Mouse (Mus musculus) forelimb bud, embryonic 11.5 days (tissue): ENCODE measurements around the gene Gm4131.

ENCODE experiments used
- DNase-seq: peaks from one replicate; pipeline ENCODE4 v3.0.0-alpha.2; 2012; ENCODE audit warnings: low read depth, low spot score

Gm4131 gene

DNA sequence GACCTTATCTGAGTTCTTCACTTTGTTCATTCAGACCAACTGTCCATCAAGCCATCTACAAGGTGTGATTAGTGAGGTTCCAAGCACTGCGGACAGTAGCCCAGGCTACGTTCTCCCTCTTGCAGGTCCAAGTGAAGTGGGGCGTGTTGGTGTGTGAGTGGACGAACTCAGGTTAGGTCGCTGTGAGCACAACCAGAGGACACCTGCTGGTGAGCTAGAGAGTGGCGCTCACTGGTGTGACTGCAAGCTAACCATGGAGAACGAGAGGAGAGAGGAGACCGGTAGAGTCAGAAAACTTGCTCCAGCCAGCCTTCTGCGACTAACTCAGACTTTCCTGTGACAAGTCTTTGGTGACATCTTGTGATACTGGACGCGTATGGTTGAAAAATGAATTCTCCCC lies 107.2 kb downstream of the Gm4131 start:
- no peak for DNase-seq

DNA sequence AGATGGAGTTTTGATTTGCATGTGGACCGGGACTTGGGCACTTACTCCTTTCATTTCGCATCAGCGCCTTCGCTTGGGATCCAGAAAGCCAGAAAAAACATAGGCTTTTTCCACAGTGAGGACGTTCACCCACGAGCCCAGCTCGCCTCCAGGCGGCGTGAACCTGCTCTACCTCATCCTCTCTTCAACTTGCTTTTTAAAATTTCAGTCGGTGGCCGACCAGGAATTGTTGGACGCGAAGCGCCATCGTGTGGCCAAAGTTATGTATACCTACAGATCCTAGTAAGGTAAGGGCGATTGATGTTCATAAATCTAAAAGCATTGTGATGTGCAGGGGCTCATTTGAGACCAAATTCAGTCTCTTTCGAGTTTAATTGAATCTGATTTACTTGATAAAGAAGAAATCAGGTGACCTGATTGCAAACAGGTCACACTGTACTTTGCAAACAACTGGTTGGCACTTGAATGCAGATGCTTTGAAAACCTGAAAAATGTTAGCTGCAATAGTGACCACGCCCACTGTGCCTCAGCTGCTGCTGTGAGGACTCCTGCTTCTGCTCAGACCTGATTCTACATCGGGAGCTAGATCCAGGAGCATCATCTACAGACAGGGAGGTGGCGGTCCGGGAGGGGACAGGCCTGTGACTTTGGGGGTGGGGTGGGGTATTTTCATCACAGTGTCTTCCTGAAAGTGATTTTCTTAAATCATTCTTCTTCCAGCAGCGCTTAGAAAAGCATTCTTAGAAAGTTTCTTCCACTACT lies 109.1 kb downstream of the Gm4131 start:
- peak; percentile 86 for DNase-seq

DNA sequence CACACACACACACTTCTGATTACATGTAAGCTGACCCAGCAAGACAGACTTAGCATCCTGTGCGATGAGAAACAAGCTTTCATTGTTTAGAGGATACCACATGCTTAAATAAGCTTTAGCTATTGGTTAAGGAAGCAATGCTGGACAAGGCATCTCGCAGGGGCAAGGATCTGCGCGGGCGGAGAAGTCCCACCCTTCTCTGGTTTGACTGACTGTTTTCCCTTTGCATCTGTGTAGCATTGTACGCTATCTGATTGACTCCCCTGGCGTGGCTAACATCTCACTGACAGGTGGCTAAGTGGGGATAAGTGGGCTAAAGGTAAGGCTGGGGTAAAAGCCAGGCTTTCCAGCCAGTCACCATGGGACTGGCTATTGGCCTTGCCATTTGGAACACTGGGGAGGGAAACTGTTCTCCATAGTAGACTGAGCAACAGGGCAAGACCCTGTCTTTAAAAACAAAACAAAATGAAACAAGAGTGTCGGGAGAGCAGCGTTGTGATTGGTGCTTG lies 110.4 kb downstream of the Gm4131 start, which contains the start of gene Gucy1b2:
Gene Gucy1b2, minus strand, starts transcription at position 51 of the 509 bp plus-strand sequence.
- no peak for DNase-seq

GRCm38 (mm10) chr14:62455570-62455879 lies 111.2 kb downstream of the Gm4131 start:
- DNase-seq = no peak

- DNase-seq = no peak
These were observed 111.8 kb downstream of the Gm4131 start for GRCm38 (mm10) chr14:62454760-62455569.

DNA sequence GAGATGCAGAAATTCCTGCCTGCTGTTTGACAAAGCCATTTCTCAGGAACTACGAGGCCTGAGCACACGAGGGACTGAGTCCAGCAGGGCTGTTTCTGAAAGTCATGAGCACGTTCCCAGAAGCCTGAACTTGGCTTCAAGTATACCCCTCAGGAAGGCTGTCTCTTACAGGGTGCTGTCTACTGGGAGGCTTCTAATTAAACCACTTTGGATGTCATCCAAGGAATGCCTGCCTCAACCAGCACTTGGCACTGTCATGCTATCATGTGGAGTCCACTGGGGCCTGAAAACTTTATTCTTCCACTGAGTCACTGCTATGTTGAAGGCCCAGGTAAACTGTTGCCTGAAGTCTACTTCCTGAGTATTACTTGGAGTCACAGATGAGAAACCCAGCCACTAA lies 112.6 kb downstream of the Gm4131 start:
- no peak for DNase-seq

GRCm38 (mm10) chr14:62453276-62453675 lies 113.4 kb downstream of the Gm4131 start:
- no peak for DNase-seq

- DNase-seq = no peak
These were observed 116.0 kb downstream of the Gm4131 start for GRCm38 (mm10) chr14:62450706-62451105.

DNA sequence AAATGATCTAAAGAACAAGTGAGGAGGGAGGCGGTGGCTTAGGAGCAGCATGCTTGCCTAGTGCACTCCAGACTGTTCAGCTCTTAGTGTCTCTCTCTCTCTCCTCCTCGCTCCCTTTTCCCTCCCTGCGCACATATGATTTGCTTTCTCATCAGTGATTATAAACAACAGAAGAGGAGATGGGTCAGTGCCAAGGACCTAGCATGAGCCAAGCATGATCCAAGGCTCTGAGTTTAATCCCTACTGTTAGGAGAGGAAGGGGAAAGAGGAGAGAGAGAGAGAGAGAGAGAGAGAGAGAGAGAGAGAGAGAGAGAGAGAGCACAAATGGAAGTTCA lies 119.5 kb downstream of the Gm4131 start:
- DNase-seq = no peak

DNA sequence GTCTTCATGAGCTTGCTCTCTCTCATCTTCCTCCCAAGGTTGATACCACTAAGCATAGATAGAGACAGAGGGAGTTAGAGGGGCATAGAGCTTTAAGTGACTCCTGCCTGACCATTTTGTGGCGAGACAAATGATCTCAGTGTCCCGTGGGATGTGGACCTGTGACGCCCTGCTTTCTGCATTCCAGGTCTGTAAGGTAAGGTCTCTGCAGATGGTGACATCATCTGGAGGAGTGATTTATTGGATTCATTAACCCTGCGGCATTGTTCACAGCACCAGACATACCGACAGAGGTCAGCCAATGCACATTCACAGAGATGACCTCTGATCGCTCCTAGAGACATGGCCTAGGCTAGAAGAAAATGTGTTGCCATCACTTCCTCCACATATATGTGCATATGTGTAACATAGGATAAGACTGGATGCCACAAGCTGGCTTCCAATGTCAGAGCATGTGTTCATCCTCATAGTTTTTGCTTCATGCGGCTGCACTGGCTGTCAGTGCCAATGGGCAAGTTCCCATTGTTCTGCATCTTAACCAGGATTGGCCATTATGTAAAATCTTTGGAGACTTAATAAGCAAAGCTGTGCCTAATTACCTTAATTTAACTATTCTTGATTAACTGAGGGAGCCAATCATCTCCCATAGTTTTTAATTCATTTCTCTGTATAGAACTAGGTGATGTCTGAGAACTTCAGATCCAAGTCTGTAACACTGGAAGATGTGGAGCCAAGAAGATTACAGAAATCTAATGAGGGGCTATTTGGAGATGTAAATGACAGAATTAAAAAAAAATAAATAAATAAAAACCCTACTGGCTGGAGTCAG lies 120.1 kb downstream of the Gm4131 start:
- peak; percentile 59 for DNase-seq

GRCm38 (mm10) chr14:62443840-62444430 lies 122.8 kb downstream of the Gm4131 start:
- DNase-seq = peak; percentile 31

DNA sequence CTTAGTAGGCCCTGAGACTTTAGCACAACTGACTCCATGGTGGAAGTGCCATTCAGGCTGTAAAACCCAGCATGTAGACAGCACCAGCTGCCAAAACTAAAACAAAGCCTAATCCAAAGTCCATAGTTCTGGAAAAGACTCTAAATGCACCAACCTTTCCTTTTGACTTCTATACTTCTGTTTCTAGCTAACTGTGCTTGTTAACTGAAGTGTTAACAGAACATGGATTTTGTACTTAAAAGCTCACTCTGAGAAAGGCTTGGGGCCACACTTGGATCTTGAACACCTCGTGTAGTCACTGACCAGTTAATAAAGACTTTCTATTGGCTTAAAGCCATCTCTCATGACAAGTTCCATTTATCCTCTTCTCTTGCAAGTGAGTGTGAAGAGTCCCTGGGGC lies 123.8 kb downstream of the Gm4131 start:
- DNase-seq = no peak

DNA sequence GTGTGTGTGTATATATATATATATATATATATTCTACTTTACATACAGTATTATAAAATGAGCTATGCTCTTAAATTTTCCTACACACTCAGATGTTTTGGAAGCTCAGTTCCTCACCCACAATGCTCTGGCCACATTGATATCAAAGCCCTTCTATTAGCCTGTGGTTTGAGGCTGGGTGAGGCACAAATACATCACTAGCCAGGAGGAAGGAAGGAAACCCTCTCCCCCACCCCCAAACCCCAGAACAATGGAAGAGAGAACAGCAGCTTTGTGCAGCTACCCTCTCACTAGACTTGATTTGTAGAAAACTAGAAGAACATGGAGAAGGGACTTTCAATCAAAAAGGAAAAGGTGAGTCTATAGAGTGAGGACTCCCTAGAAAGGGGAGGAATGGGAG lies 126.7 kb downstream of the Gm4131 start:
- no peak for DNase-seq

- DNase-seq = no peak
These were observed 128.5 kb downstream of the Gm4131 start for GRCm38 (mm10) chr14:62438236-62438635.

DNA sequence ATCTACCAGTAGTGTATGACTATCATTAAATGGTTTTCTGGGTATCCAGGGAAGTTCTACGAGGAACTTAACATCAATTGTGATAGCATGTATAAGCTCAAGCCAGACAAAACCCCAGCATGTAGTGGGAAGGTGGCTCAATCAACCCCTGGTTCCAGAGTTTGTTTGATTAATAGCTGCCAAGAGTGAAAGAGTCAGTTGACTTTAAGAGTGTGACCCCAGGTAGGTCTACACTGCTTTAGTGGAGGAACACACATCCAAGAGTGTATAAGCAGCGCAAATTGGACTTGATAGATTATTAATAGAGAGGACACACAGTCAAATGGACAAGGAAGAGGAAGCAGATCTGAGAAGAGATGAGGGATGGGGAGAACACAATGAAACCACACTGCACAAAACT lies 128.9 kb downstream of the Gm4131 start:
- no peak for DNase-seq

DNA sequence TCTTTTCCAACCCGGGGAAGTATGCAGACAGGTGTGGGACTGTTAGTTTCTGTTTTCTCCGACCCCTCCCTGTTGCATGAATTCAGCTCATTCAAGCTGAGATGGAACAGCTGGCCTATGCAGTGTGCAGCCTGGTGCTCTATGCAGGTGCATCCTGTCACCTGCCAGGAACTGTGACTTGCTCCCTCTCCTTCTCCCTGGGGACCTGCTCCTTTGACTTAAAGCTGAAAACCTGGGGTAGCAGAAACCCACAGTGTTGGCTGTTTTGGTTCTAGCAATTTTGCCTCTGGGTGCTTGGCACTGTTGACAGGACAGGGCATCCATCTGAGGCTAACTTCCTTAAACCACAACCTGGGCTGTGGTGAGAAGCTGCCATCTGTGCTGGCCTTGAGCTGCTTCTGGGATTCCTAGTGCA lies 141.4 kb downstream of the Gm4131 start:
- peak; percentile 42 for DNase-seq

DNA sequence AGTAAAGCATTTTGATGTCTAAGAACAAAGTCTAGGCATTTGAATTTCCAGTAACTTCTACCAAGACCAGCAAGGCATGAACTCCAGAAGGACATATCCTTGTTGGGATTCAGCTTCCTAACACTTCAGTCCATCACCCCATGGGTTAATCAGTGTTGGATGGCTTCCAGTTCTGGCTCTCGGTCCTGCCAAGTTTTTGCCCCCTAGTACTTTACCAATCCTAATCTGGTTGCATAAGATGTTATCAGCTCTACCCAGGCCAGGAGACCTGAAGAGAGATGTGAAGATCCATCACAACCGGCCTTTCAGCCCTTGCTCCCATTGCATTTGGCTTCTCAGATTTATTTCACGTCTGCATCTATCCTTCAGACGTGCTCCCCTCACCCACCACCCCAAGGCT lies 144.5 kb downstream of the Gm4131 start:
- no peak for DNase-seq

GRCm38 (mm10) chr14:62417501-62417900 lies 149.2 kb downstream of the Gm4131 start:
- DNase-seq = no peak

DNA sequence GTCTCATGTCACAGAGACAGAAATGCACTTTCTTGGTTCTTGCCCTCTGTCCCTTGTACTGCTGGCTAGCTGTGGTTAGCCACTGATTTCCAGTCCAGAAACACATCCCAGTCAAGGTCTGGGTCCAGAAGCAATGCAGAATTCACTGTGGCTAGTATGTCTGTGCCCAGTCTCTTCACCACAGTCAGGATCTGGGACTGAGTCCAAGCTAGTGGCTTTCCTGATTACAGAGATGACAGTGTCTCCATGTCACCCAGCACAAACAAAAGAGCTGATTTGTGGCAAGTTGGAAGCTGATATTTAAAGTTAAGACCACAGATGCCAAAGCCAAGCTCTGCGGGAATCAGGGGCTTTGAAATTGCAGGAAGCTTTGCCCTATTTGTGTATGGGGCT lies 150.0 kb downstream of the Gm4131 start:
- no peak for DNase-seq

GRCm38 (mm10) chr14:62416007-62416741 lies 150.5 kb downstream of the Gm4131 start:
- DNase-seq = no peak
